Mouse (Mus musculus) R1 (cell line): ENCODE measurements around the gene Spag5.
A peak's percentile ranks its signal among the peaks of the same experiment; 100 is the strongest.

Experiments
- DNase-seq: peaks from one replicate; pipeline ENCODE4 v3.0.0-alpha.2; 2018; ENCODE audit warnings: low read depth, low spot score

Gene Spag5

DNA sequence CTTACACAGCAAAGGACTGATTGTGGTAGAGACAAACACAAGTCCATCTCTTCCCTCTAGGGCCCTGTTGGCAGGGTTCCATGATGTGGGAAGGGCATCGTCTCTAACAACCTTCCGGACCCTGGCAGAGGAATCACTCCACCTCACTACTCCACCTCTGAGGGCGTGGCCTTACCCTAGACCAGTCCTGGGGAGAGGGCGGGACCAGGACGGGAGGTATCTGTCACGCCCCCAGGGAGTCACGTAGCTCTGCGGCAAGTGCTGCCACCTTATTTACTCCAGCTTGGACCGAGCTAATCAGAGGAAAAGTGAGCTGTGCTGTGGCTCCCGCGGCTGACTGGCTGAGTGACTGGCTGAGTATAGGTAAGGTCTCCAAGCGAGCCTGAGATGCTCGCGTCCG lies 21.5 kb downstream of the Spag5 start, which contains the start of gene Aldoc:
TSS of gene Aldoc (plus strand) at position 109 of the 400 bp plus-strand sequence.
- peak; percentile 97 for DNase-seq

DNA sequence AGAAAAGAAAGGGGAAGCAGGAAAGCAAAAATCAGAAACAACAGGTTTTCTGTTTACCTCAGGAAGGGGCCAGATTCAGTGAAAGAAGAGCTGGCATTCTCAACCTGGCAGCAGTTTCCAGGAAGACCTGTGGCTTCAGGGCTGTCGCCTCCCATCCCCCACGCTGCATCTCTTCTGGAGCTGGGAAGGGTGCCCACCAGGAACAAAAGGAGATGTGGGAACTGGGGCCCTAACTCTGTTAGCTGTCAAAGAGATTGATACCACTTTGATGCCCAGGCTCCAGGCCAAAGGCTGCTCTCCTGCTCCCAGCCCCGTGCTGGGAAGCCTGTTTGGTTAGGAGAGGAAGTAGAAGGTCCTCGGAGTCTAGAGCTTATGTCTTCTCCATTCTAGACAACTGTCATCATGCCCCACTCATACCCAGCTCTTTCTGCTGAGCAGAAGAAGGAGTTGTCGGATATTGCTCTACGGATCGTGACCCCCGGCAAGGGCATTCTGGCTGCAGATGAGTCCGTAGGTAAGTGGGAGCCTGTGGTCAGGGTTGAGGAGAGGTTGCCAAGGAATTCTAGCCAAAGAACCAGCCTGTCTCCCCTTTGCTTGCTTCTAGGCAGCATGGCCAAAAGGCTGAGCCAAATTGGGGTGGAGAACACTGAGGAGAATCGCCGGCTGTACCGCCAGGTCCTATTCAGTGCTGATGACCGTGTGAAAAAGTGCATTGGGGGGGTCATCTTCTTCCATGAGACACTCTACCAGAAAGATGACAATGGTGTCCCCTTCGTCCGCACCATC lies 22.9 kb downstream of the Spag5 start:
- DNase-seq = no peak

DNA sequence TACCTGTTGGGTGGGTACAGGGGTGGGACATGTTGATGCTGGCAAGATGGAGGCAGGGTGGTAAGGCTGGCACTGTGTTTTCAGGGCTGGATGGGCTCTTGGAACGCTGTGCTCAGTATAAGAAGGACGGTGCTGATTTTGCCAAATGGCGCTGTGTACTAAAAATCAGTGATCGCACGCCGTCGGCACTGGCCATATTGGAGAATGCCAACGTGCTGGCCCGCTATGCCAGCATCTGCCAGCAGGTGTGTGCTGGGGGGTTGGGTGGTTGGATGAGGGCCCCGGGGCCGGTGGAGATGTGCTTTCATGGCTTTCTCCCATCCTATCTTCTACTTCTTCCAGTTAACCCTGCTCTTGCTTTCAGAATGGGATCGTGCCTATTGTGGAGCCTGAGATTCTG lies 23.6 kb downstream of the Spag5 start:
- DNase-seq = no peak

DNA sequence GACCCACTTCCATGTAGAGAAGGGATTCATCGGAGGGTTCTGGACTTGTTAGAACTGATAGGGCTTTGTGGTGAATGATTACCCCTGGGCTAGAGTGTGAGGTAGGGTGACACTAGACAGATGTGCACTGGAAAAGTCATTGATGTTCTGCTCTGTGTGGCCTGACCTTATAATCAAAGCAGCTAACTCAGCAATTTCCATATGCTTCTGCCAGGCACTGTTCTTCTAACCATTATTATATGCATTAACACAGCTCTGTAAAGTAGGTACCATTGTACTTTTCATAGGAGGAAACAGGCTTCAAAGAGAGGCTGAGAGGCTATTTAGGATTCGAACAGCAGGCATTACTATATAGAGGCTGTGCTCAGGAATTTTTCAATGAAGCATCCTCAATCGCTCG lies 25.9 kb downstream of the Spag5 start:
- DNase-seq = no peak

DNA sequence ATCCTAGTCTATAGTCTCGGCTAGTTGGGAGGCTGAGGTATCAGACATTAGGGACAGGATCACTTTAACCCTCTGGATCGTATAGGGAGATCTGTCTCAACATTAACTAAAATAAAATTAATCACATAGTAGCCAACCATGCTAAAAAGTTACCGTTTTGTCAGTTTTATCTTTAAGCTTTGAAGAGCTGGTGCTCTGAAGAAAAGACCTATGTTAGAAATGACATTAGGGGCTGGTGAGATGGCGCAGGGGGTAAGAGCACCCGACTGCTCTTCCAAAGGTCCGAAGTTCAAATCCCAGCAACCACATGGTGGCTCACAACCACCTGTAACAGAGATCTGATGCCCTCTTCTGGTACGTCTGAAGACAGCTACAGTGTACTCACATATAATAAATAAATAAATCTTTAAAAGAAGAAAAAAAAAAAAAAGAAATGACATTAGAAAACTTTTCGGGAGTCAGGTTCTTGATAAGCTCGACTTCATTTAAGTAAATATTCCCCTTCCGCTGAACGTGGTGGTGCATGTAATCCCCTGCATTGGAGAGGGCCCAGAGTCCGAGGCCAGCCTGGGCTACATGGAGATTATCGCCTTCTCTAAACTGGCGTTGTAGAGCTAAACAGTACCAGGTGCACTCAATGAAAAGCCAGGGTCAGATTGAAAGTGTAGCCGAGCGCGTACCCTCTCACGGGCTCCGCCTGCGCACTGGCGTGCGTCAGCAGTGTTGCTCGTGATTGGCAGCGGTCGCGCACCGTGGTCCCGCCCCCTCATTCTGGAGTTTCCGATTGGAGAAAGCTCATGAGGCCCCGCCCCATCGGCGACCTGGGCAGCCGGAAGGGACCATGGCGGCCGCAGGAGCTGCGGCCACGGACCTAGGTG lies 26.5 kb downstream of the Spag5 start, which contains the start of gene Pigs:
TSS of gene Pigs (plus strand) at position 782 of the 878 bp plus-strand sequence.
- DNase-seq = peak; percentile 97

DNA sequence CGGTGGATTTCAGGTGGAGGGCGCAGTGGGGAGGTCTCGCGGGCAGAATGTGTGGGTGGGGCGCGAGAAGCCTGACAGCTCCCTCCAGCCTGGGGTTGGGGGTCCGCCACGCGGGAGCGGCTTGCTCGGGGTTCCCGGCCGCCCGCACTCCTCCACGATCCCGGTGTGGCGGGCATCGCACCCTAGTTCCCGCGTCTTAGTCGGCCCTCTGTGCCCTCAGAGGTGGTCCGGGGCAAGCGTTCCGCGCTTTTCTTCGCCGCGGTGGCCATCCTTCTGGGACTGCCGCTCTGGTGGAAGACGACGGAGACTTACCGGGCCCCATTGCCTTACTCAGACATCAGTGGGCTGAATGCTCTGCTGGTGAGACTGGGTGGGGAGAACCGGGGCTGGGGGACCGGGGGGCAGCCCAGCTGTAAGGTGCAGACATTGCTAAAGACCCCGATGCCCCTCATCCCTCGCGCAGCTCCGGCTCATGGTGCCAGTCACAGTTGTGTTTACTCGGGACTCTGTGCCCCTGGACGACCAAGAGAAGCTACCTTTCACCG lies 27.3 kb downstream of the Spag5 start:
- DNase-seq = no peak

DNA sequence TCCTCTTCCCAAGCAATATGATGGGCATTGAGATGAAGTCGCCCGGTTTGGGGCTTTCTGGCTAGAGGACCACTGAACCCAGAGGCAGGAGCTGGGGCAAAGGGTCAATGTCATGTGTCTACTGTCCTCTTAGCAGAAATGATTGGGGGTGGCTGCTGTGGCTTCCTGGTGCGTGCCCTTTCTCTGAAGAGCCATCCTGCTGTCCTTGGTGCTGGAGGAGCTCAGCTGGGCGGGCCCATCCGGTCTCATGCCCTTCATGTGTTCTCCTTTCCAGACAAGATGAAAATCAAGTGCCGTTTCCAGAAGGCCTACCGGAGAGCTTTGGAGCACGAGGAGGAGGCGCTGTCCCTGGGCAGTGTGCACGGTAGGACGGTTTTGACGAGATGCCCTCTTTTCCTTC lies 31.3 kb downstream of the Spag5 start:
- DNase-seq = peak; percentile 57

DNA sequence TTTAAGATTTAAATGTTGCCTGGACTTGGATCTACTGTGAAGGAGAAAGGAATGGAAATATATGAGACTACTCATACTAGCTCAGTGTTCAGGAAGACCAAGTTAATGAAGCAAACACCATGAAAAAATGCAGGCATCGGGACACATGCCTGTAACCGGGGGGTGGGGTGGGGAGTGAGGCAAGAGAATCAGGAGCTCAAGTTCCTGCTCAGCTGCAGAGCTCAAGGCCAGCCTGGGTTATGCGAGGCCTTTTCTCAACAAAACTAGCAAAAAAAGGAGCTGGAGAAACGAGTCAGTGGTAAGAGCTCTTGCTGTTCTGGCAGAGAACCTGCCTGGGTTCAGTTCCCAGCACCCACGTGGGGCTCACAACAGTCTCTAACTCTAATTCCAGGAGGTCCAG lies 32.7 kb downstream of the Spag5 start:
- no peak for DNase-seq

DNA sequence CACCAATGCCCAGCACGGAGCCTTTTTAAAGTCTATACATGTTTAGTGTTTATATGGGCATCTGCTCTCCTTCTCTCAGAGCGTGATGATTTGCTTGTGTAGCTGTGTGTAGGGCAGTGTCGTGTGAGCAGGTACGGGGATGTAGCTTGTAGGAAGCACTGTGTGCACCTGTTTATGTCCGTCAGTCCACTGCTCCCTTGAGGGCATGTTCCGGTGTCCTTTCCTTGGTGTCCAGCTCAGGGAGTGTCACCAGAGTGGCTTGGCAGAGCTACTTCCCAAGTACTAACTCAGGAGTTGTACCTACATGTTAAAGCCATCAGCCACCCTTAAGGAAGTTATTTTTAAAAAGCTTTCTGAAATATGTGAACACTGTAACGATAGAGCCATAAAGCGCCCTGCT lies 35.7 kb downstream of the Spag5 start:
- DNase-seq = no peak

DNA sequence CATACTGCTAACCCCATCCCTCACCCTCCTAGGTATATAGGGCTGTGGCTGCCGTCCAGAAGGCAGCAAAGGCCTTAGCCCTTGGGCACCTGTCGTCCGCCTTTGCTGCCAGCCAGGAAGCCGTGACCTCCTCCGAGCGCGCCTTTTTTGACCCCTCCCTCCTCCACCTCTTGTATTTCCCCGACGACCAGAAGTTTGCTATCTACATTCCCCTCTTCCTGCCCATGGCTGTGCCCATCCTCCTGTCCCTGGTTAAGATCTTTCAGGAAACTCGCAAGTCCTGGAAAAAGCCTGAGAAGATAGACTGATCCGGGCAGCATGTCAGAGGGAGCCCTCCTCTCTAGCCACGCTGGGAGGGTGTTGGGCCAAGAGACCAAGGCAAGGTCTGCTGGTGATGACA lies 40.4 kb downstream of the Spag5 start:
- no peak for DNase-seq

DNA sequence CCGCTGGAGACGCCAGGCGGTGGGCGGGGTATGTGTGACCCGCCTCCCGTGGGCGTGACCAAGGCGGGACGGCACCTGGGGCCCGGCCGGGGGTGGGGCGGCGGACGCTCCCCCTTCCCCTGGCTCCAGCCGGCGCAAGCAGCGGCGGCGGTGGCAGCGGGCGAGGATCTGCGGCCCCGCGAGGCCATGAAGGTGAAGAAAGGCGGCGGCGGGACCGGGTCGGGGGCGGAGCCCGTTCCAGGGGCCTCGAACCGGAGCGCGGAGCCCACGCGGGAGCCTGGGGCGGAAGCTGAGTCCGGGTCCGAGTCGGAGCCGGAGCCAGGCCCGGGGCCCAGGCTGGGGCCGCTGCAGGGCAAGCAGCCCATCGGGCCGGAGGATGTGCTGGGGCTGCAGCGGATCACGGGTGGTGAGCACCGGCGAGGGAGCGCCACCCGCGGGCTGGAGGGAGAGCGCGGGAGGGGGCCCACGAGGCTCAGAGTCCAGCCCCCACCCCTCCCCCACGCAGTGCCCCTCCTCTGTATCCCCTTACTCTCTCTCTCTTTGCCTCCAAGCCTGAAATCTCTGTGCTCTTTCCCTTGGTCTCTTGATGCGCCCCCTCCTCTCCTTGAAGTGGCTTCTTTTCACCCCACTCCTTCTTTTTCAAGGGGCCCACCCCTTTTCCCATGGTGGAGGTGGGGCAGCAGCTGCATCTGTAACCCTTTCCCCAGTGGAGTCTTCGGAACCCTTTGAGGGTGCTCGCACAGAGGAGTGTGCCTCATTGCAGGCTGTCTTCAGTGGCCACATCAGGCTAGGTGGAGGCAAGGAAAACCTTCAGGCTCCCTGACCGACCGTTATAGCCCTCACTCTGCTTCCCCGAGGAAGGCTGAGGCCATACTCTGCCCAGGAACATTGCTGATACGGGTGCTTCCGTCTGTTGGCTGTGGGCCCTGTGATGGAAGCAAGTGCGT lies 42.3 kb downstream of the Spag5 start, which contains the start of gene Unc119:
TSS of gene Unc119 (plus strand) at position 102 of the 947 bp plus-strand sequence.
- peak; percentile 71 for DNase-seq

DNA sequence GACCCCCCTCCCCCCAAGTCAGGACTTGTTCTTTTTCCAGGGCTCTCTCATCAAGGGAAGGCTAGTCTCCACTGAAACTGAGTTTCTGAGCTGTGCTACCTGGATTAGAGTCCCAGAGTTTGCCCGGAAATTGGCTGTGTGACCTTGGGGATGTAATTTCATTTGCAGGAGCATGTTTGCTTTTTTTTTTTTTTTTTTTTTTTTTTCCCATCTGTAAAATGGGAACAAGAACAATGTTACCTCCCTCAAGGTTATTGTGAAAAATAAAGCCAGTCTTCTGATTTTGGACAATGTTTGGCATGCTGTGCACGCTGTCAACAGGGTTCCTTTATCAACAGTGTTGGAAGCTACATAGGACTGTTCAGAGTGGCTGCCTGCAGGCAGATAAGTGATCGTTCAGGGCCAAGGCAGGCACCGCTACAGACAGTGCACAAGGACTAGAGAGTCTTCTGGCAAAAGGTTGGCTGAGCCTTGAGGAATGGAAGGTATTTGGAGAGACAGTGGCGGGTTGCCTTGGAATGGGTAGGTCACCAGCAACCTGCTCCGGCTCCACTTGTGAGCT lies 43.1 kb downstream of the Spag5 start:
- no peak for DNase-seq

DNA sequence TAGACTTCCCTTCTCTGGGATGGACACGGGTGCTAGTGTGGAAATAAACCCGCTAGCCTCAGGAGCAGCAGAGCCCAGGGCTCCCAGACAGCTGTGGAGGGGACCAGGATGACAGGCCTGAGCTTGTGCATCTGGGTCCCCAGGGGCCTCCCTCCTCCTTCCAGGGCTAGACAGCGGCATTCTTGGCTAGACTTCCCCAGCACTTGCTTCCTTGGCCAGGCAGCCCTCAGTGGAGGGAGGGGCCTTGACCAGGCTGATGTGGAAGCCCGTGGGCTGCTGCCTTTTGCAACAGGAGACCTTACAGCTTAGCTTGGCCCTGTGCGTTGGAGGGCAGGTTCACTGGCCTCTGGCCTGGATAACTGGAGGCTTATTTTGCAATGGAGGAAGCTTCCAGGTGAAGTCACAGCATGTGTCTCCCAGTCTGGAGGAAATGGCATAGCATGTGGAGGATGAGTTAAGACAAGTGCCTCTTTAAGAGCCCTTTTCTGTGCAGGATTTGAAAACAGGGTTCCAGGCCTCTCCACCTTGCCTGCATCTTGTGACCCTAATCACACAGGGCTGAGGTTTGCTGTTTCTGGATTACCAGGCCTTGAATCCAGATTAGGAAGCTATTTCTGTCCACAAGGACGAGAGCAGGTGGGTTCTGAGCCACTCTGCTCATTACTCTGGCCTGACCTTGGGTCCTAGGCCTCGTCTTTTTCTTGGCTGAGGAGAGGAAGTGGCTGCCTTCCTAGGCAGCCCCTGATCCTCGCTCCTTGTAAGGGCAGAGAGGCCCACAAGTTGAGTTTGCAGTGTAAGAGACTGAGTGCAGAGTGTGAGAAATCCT lies 43.8 kb downstream of the Spag5 start:
- no peak for DNase-seq

DNA sequence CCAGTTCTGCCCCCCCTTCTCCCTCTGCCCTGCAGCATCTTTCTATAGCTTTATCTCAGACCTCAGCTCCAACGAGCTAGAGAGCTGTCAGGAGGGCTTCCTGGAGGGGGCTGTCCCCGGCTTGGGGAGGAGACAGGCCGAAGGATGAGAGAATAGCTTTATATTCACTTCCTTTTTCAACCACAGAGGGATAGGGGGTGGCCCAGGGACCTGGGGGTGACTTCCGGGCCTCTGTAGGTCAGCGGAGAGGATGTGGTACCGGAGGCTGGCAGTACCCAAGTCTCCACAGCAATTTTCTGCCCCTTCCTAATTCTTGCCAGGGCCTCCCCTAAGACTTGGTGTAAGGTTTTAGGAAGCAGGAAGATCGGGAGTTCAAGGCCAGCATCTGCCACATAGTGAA lies 44.5 kb downstream of the Spag5 start:
- DNase-seq = no peak

DNA sequence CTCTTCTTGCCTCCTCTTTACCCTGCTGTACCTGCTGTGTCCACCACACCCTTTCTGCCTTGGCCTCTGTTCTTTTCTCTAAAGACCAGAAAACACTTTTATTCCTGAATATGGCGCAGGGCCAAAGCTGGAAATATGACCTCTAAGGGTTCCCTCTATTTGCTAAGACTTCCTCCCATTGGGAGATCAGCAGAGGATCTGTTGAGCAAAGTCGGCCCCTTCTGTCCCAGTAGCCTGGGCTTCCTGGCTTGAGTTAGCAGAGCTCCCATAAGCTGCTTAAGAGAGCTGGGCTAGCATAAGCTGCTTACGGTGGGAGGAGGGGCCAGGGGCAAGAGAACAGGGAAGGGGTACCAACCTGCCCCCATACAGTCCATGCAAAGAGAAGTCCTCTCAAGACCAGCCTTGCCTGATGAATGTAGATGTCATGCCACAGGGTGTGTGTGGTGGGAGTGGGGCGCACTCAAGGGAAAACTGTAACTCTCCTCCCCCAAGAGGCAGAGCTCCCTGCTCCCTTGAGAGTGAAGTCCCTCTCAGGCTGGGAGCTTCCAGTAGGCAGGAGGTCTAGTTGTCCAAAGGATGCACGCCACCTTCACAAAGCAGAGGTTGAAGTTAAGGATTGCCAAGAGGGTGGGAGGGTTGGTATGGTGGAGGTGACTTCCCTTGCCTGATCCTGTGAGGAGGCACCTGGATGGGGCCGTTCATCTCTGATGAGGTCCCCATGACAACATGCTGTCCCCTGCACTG lies 45.2 kb downstream of the Spag5 start:
- DNase-seq = no peak

DNA sequence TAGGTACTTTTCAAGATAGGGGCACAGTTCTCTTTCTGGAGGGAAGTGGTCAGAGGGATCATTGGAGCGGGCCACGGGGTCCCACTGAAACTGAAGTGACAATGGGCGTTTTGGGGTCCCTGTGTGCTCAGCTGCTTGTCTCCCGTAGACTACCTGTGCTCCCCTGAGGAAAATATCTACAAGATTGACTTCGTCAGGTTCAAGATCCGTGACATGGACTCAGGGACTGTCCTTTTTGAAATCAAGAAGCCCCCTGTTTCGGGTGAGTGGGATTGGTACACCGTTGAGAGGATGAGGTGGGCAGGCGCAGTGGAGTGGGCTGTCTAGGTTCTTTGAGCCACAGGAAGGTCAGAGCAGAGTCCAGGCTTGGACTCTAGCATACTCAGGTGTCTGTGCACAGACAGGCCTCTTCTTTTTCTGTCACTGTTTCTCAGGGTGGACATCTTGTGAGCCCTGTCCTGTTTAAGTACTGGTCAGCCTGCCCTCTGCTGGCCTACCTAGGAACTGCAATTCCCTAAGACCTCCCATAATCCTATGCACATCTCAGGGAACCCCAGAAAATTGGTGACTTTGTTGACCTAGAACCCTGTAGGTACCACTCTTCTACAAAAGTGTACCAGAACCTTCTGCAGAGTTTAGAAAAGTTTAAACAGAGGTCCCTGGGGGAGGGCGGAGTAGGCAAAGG lies 45.9 kb downstream of the Spag5 start:
- peak; percentile 77 for DNase-seq

DNA sequence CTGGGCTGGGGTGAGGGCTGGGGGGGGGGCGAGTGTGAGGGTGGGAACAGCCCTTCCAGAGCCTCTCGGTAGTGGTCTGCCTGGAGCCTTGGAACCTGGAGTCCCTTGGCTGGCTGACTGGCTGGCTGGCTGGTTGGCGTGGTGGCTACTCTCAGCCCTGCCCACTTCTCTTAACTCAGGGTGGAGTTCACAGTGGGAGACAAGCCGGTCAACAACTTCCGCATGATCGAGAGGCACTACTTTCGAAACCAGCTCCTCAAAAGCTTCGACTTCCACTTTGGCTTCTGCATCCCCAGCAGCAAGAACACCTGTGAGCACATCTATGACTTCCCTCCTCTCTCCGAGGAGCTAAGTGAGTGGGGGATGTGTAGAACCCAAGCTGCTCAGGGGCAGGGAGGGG lies 46.6 kb downstream of the Spag5 start:
- no peak for DNase-seq

DNA sequence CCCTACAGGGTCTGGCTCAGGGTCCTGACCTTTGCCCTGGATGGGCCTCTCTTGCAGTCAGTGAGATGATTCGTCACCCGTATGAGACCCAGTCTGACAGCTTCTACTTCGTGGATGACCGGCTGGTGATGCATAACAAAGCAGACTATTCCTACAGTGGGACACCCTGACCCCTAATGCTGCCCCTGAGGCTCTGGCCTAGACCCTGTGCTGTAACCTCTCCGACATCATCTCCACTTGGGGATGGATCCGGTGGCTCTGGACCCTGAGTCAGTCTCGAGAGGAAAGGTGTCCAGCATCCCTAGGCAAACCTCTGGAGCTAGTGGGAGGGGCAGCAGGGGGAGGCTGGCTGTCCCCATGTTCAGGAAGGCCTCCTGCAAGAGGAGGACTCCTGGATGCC lies 47.1 kb downstream of the Spag5 start:
- no peak for DNase-seq
